In genomic region chr17:25796951-25797369, GRCm38 (mm10) we compare ENCODE assay signal across 8 mouse cellular contexts. TPM values are rescaled to one million over a fixed set of nuclear protein-coding genes. Genes with fewer than 3 reads are reported as not detected.
A peak's percentile ranks its signal among the peaks of the same experiment; 100 is the strongest.
DNase-seq lines count a peak whose midpoint lies in the region; ATAC-seq and TF ChIP-seq lines count a peak whose summit lies in the region.

Metrn (minus strand) TSS chr17:25797136.

- peak within 1 kb of the TSS; percentile 64 for H3K4me2 ChIP-seq in forebrain, postnatal 0 days (ENCODE audit: low read depth)

- no peaks in the 10 kb centered on the region for H3K9me3 ChIP-seq in forebrain, postnatal 0 days (ENCODE audit: low read length)

- ATAC-seq in forebrain, postnatal 0 days, result peak; percentile 66
- peak; percentile 66 to 74 for ATAC-seq in hematopoietic stem cell, adult 5-6 weeks (replicated peaks in 1 of 2; ENCODE audit: insufficient read depth in 1 of 2, low FRiP score in 2 of 2, low TSS enrichment in 1 of 2, low read depth in 1 of 2, poor library complexity in 2 of 2, severe bottlenecking in 2 of 2)

- peak; percentile 81 for DNase-seq in MEL-GATA-1-ER (ENCODE audit: extremely low read depth, low read depth)
- DNase-seq in cerebellum, adult 18-20 months, result peak; percentile 73 to 81
- DNase-seq in forebrain, postnatal 0 days, result peak; percentile 69
- peak; percentile 83 for DNase-seq in layer of hippocampus, adult 9-11 months
- peak; percentile 94 for DNase-seq in lung, postnatal 10 days
- DNase-seq in ovary, postnatal 10 days (ENCODE audit: low spot score), result peak; percentile 72
- peak; percentile 94 for DNase-seq in thymus, postnatal 25 days

- TF ChIP-seq CTCF in forebrain, postnatal 0 days (IDR thresholded peaks at IDR 0.05; ENCODE audit: low read depth), result no peak

- peaks cover 6% of the 10 kb centered on the region; the same call in 1 of the 2 replicates for H3K27me3 ChIP-seq in forebrain, postnatal 0 days (ENCODE audit: insufficient read depth, low read length)

- 1% methylated on average over 33 of the region's 35 CpGs for WGBS in forebrain, postnatal 0 days

- peak within 1 kb of the TSS; percentile 45 for H3K9ac ChIP-seq in forebrain, postnatal 0 days

- H3K4me3 ChIP-seq in forebrain, postnatal 0 days (ENCODE audit: low read depth, low read length), result peak within 1 kb of the TSS; percentile 47

- peaks cover 11% of the 10 kb centered on the region for H3K4me1 ChIP-seq in forebrain, postnatal 0 days (ENCODE audit: insufficient read depth)

- peak within 1 kb of the TSS; percentile 16; the same call in 1 of the 2 replicates for H3K27ac ChIP-seq in forebrain, postnatal 0 days (ENCODE audit: low read depth, low read length)

- no peaks in the 10 kb centered on the region for H3K36me3 ChIP-seq in forebrain, postnatal 0 days (ENCODE audit: insufficient read depth)

RNA-seq across cellular contexts. Expression of gene Metrn, which starts in this region (rescaled TPM):
- 136 and 148 TPM in 2 replicates for total RNA-seq in forebrain, postnatal 0 days (2014; rRNA removed)
- polyA plus RNA-seq in forebrain, postnatal 0 days (2015; fragmentation: Nextera tagmentation; extraction: Ambion mirVana), result 56.9 and 59.3 TPM in 2 replicates
- 24.9 and 26.5 TPM in 2 replicates for total RNA-seq in hematopoietic stem cell, adult 5-6 weeks (2017)

Comparison
In these comparisons a context has a peak if more than half of its experiments do, and no peak if none do; other contexts are left out.
1. Peak in every context shown above with its lines: DNase-seq, ATAC-seq, H3K4me3 ChIP-seq and H3K27ac ChIP-seq.